ENCODE assay signal across 8 mouse cellular contexts in genomic region chr7:45413113-45413863, GRCm38 (mm10). TPM values are rescaled to one million over a fixed set of nuclear protein-coding genes. Genes with fewer than 3 reads are reported as not detected.
DNase-seq lines count a peak whose midpoint lies in the region; ATAC-seq lines count a peak whose summit lies in the region.

Gene Ntf5, plus strand, starts transcription at chr7:45413695.

- H3K36me3 ChIP-seq in liver, embryonic 13.5 days = no peaks in the 10 kb centered on the region
- H3K36me3 ChIP-seq in neural tube, embryonic 13.5 days = no peaks in the 10 kb centered on the region

- ATAC-seq in liver, embryonic 13.5 days (ENCODE audit: low read depth) = peak; percentile 32; the same call in 1 of the 2 replicates
- peak; percentile 34 for ATAC-seq in neural tube, embryonic 13.5 days (ENCODE audit: low read depth)
- ATAC-seq in frontal cortex, adult (ENCODE audit: low TSS enrichment) = no peak

- intact Hi-C loops in heart, postnatal 36 days (cut with DNase I) = no loop called here

- peaks cover 100% of the 10 kb centered on the region for H3K27me3 ChIP-seq in liver, embryonic 13.5 days
- H3K27me3 ChIP-seq in neural tube, embryonic 13.5 days = peaks cover 100% of the 10 kb centered on the region

- H3K9ac ChIP-seq in liver, embryonic 13.5 days = peak within 1 kb of the TSS; percentile 29; the same call in 1 of the 2 replicates
- H3K9ac ChIP-seq in neural tube, embryonic 13.5 days = peak within 1 kb of the TSS; percentile 68

- H3K4me1 ChIP-seq in liver, embryonic 13.5 days (replicated peaks) = peaks cover 26% of the 10 kb centered on the region
- peaks cover 13% of the 10 kb centered on the region for H3K4me1 ChIP-seq in neural tube, embryonic 13.5 days (replicated peaks)

- H3K4me3 ChIP-seq in liver, embryonic 13.5 days (replicated peaks) = peak within 1 kb of the TSS; percentile 55
- peak within 1 kb of the TSS; percentile 46 for H3K4me3 ChIP-seq in neural tube, embryonic 13.5 days

- H3K4me2 ChIP-seq in liver, embryonic 13.5 days = peak within 1 kb of the TSS; percentile 68
- peak within 1 kb of the TSS; percentile 82 for H3K4me2 ChIP-seq in neural tube, embryonic 13.5 days

- H3K27ac ChIP-seq in liver, embryonic 13.5 days = no peak within 1 kb of the TSS; the same call in 1 of the 2 replicates
- H3K27ac ChIP-seq in neural tube, embryonic 13.5 days (replicated peaks) = no peak within 1 kb of the TSS

- no peaks in the 10 kb centered on the region for H3K9me3 ChIP-seq in liver, embryonic 13.5 days (replicated peaks)
- H3K9me3 ChIP-seq in neural tube, embryonic 13.5 days = no peaks in the 10 kb centered on the region

- DNase-seq in heart, adult 11 months = peak; percentile 89
- no peak for DNase-seq in heart, adult 18-20 months
- peak; percentile 21 to 26 for DNase-seq in adrenal gland, postnatal 36 days
- DNase-seq in heart, postnatal 36 days = peak; percentile 10 to 17
- DNase-seq in liver, embryonic 13.5 days = no peak
- no peak for DNase-seq in frontal cortex, postnatal 14 days (ENCODE audit: low spot score in 2 of 2)

- 5% methylated on average over 38 of the region's 45 CpGs for WGBS in liver, embryonic 13.5 days (ENCODE audit: insufficient replicate concordance)
- 2% methylated on average over 45 of the region's 45 CpGs for WGBS in neural tube, embryonic 13.5 days

RNA-seq across cellular contexts. Expression of gene Ntf5, which starts in this region (rescaled TPM):
- total RNA-seq in heart, adult 18-20 months (2021) = under 1 TPM; 0.25 to 0.28 TPM
- not detected for total RNA-seq in adrenal gland, postnatal 36 days (2021)
- total RNA-seq in heart, postnatal 36 days (2021) = under 1 TPM in 1 of 2 experiments, not detected in 1; 0.30 TPM
- 0.35 and 0.37 TPM in 2 replicates for polyA plus RNA-seq in liver, embryonic 13.5 days (2015; fragmentation: Nextera tagmentation; extraction: Ambion mirVana)
- polyA plus RNA-seq in neural tube, embryonic 13.5 days (2015; fragmentation: Nextera tagmentation; extraction: Ambion mirVana) = not detected in 2 replicates

Comparison
In these comparisons a context has a peak if more than half of its experiments do, and no peak if none do; other contexts are left out.
1. Peak in DNase-seq in adrenal gland, postnatal 36 days; RNA of the gene not detected or under 1 TPM.
2. Peak in DNase-seq in heart, postnatal 36 days; RNA of the gene not detected or under 1 TPM.
3. Peak in ATAC-seq, H3K4me3 ChIP-seq, H3K9ac ChIP-seq and H3K4me2 ChIP-seq in liver, embryonic 13.5 days; RNA of the gene not detected or under 1 TPM.
4. Peak in ATAC-seq, H3K4me3 ChIP-seq, H3K9ac ChIP-seq and H3K4me2 ChIP-seq in neural tube, embryonic 13.5 days; RNA of the gene not detected or under 1 TPM.